Mouse (Mus musculus) kidney, adult 18-20 months (tissue): ENCODE results near the gene Ankrd16.

Experiments
- DNase-seq: peaks from one replicate; pipeline ENCODE4 v3.0.0; 2021

Ankrd16 gene

GRCm38 (mm10) chr2:11777091-11778068, at the start of gene Ankrd16, which contains the start of gene Fbh1:
Gene Ankrd16, plus strand, starts transcription at chr2:11777876.
Gene Fbh1, minus strand, starts transcription at chr2:11777582.
- peak; percentile 100 for DNase-seq

GRCm38 (mm10) chr2:11729091-11729490, 48.6 kb upstream of the Ankrd16 start:
- no peak for DNase-seq

- no peak for DNase-seq
These were observed 44.7 kb upstream of the Ankrd16 start for GRCm38 (mm10) chr2:11732978-11733377.

GRCm38 (mm10) chr2:11735853-11736252, 41.8 kb upstream of the Ankrd16 start:
- no peak for DNase-seq

- no peak for DNase-seq
These were observed 38.9 kb upstream of the Ankrd16 start for GRCm38 (mm10) chr2:11738794-11739193.

GRCm38 (mm10) chr2:11739516-11740051, 38.1 kb upstream of the Ankrd16 start:
- no peak for DNase-seq

GRCm38 (mm10) chr2:11762541-11762940, 15.1 kb upstream of the Ankrd16 start:
- no peak for DNase-seq

GRCm38 (mm10) chr2:11765694-11766093, 12.0 kb upstream of the Ankrd16 start:
- DNase-seq = no peak

GRCm38 (mm10) chr2:11766485-11767160, 11.1 kb upstream of the Ankrd16 start:
- DNase-seq = no peak

GRCm38 (mm10) chr2:11767161-11767545, 10.5 kb upstream of the Ankrd16 start:
- no peak for DNase-seq

GRCm38 (mm10) chr2:11771701-11772100, 6.0 kb upstream of the Ankrd16 start:
- no peak for DNase-seq

- DNase-seq = no peak
These were observed 5.3 kb upstream of the Ankrd16 start for GRCm38 (mm10) chr2:11772401-11772800.

- DNase-seq = peak; percentile 12
These were observed 3.2 kb upstream of the Ankrd16 start for GRCm38 (mm10) chr2:11774426-11774825.

GRCm38 (mm10) chr2:11775121-11775520, 2.6 kb upstream of the Ankrd16 start:
- no peak for DNase-seq

- DNase-seq = no peak
These were observed 1.3 kb upstream of the Ankrd16 start for GRCm38 (mm10) chr2:11776415-11776814.

- peak; percentile 88 for DNase-seq
These were observed 579 bp downstream of the Ankrd16 start for GRCm38 (mm10) chr2:11778087-11778823.

- DNase-seq = no peak
These were observed 6.5 kb downstream of the Ankrd16 start for GRCm38 (mm10) chr2:11784159-11784558.

- no peak for DNase-seq
These were observed 17.0 kb downstream of the Ankrd16 start for GRCm38 (mm10) chr2:11794668-11795067.

GRCm38 (mm10) chr2:11797930-11798364, 20.3 kb downstream of the Ankrd16 start:
- DNase-seq = no peak

GRCm38 (mm10) chr2:11801299-11801930, 23.7 kb downstream of the Ankrd16 start:
- DNase-seq = no peak
